Mouse (Mus musculus) MEL-GATA-1-ER (cell line): Measurements from ENCODE around the gene Retreg2.

Experiments used
- DNase-seq: peaks from one replicate; pipeline ENCODE4 v3.0.0-alpha.2; 2012; ENCODE audit warnings: low read depth; ENCODE audit errors: extremely low read depth

The Retreg2 gene

DNA sequence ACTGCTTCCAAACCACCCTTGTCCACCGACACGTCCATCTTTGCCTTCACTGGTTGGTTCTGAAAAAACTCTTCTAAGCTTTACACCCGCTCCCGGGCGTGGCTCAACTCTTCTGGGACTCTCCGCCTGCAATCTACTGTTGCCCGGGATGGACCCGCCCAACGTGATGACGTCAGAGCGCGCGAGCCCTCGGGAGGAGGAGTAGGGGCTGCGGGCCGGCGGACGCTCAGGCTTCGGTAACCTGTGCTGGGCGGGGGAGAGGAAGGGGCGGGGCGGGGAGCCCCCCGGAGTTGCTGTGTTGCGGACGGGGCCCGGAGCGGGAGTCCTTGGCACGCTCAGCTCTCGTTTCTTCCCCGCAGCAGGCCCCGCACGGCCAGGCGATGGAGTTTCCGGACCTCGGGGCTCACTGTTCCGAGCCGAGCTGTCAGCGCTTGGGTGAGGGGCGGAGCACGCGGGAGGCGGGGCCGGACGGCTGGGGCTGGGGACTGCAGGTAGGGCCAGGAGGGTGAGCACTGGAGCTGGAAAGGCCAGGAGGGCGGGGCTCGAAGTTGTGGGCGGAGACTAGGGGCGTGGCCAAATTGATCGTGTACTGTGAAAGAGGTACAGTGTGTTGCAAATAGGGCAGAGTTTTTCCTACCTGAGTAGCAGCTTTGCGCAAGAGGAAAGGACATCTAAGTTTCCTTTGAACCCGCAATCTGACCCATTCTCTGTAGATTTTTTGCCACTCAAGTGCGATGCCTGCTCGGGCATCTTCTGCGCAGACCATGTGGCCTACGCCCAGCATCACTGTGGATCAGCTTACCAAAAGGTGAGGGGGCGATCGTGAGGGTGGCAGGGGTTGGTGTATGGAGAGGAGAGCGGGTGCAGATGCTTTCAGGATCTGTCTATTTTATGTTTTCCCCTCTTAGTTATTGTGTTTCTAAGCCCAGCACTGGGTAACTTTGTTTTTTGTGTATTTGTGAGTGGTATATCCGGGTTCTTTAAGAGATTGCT is 26.2 kb downstream of the Retreg2 start, which contains the start of gene Zfand2b:
Gene Zfand2b (plus strand): TSS at position 175 of the 993 bp plus-strand sequence.
- peak; percentile 84 for DNase-seq

DNA sequence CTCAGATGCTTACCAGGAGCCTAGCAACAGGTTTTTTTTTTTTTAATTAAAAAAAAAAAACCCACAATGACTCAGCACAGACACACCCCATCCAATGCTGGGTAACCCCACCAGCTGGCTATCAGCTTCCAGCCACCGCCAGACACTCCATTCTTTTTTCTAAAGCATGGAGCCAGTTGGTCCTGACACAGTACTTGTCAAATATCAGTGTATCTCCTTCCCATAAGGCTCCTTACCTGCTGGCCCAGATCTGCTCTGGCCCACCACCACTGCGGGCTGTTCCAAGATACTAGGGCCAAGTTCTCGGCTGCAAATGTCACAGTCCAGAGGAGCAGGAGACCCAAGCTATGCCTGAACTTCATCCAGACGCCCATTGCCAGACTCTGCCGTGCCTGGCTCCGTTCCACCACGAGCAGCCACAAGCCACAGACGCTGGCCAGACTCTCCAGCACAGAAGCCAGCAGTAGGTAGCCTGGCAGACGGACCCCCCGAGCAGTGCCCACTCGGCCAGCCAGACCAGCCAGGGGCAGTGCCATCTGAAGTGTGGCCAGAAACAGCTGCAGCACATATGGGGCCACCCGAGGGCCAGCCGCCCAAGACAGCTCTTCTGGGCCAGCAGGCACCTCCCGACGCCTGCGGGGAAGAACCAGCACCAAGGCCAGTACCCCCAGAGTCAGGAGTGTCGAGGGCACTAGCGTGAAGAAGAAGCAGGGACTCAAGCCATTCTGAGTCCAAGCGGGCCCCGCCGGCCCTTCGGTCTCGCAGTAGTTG is 36.9 kb downstream of the Retreg2 start:
- peak; percentile 87 for DNase-seq

DNA sequence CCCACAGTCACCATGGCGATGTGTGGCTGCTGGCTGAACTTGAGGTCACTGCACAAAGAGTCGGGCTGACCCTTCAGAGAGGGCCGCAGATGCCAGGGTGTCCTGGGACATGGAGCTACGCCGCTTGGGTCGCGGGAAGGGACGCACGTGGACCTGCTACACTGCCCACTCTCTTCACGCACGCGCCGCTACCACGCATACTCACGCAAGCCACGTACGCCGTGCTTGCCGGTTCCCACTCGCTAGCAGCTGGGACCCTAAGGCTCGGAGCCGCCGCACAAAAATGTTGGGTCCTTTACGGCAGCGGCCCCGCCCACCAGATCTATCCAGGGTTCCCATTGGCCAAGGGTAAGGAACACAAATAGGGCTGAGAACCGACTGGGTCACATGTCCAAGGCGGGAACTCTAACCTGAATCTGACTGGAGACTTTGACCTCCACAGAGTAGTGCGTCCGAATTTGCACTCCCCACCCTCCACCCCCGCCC is 37.6 kb downstream of the Retreg2 start, which contains the start of gene Abcb6:
Gene Abcb6 (minus strand): TSS at position 288 of the 486 bp plus-strand sequence.
- peak; percentile 88 for DNase-seq

DNA sequence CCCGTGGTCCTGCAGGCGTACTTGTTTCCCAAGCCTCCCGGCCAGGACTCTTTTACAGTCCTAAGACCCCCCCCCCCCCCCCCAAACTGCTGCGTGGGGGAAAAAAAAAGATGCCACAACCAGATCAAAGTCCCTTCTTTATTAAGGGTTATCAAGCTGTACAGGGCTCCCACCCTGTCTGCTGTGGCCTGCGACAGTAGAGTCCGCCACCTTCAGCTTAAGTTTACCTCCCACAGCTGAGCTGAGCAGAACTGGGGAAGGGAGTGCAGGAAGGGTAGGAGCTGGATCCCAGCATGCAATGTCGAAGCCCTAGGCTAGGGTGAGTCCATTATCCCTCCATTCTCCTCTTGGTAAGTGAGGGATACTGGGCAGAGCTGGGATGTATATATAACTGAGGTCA is 38.2 kb downstream of the Retreg2 start:
- no peak for DNase-seq

DNA sequence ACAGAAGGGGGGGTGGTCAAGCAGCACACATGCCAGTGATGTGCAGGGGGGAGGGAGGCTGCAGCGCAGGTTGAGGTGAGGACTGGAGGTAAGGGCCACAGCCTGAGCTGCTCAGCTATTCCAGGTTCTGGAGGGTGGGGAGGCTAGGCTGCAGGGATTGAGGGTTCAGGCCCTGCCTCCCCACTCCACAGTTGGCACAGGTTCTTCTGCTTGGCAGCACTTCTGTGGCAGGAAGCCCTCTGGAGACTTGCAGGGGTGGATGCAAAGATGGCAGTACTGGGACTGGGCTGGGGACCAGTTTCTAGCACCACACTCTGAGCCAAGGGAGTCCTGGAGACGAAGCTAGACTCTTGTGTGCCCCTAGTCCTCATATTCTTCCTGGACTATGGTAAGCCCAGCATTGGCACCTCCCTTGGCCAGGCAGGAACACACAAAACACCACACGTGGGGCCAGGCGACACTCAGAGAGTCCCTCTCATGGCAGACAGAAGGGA is 38.8 kb downstream of the Retreg2 start:
- no peak for DNase-seq

DNA sequence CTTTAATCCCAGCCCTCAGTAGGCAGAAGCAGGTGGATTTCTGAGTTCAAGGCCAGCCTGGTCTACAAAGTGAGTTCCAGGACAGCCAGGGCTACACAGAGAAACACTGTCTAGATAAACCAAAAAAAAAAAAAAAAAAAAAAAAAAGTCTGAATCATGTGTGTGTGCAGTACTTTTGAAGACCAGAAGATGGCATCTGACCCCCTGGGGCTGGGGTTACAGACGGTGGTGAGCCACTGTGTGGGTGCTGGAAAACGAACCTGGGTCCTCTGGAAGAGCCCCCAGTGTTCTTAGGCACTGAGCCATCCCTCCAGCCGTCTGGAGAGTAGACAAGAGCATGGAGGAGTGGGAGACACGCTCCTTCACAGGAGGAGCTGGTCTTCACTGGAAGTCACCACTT is 39.6 kb downstream of the Retreg2 start:
- no peak for DNase-seq

DNA sequence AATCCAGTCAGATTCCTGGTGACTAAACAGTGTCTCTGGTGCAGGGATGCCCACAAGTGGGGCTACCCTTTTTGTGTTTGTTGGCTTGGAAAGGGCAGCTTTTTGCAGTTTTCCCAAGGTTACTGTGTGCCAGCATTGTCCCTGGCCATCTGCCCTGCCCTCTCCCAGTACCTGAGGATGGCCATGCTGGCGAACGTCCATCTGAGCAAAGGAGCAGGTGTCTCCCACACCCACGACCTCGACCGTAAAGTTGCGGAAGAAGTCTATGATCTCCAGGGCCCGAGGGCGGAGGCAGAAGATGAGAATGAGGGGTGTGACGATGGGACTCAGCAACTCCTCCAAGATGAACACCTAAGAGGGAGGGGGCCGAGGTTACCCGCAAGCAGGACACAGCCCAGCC is 42.9 kb downstream of the Retreg2 start:
- no peak for DNase-seq

DNA sequence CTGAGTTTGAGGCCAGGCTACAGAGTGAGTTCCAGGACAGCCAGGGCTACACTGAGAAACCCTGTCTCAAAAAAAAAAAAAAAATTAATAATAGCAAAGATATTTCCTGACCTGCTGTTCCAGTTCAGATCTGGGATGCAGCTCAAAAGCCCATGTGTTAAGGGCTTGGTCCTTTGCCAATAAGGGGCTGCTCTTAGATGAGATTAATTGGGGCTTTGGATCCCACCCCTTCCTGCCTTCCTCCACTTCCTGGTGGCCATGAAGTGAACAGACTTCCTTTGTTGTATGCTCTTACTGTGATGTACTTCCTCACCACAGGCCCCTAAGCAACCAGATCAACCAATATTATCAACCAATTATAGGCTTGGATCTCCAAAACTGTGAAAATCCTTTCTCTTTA is 44.5 kb downstream of the Retreg2 start:
- DNase-seq: no peak

DNA sequence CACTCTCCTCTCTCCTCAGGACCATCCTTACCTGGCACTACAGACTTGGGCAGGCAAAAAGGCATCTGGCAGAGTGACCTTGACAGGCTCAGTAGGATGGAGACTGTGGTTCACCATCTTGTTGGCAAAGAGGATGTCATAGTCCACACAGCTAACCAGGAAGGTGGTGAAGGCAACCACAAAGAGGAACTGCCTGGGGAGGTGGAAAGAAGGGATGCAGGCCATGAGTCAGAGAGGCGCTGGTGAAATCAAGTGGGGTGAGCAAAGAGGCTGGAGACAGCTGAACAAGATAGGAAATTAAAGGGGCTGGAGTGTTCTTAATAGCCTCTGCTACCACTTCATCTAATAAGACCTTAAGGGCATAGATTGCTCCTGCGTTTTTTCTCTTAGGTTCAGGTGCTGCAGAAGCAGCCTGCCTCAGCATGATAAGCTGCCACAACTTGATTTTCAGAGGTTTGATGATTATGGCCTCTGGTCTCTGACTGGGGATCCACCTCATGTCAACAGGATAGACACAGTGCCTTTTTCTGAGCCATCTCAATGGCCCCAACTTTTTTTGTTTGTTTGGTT is 45.4 kb downstream of the Retreg2 start:
- DNase-seq: peak; percentile 92

DNA sequence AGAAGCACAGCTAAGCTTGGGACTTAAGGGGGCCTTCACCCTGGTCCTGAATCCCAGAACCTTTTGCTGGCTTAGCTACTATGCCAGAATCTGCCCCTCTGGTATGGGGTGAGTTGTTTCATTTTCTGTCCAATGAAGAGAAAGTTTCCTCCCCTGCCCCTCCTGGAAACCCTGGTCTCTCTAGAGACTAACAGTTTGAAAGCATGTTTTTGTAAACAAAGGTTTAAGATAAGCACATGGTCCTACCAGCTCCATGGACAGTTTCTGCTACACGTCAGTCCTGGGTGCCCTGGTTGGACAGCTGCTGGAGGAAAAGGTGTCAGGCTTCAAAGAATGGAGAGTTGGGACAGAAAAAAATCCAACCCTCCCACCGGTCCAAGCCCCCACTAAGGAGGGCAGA is 48.0 kb downstream of the Retreg2 start:
- DNase-seq: no peak

DNA sequence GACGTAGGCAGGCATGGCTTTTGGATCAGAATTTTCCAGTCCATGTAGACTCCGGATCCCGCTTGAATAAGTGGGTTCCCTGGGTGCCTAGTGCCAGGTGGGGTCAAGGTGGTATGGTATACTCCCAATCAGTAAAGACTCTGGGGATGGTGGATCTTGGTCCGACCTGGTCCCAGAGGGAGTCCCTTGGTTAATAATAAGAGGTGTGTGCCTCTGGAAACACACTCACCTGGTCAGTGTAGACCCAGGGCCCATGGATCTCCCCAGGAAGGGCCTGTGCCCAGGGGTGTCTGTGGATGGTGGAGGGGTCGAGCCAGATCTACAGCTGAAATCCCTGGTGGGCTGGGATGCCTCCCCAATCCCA is 48.7 kb downstream of the Retreg2 start:
- no peak for DNase-seq

DNA sequence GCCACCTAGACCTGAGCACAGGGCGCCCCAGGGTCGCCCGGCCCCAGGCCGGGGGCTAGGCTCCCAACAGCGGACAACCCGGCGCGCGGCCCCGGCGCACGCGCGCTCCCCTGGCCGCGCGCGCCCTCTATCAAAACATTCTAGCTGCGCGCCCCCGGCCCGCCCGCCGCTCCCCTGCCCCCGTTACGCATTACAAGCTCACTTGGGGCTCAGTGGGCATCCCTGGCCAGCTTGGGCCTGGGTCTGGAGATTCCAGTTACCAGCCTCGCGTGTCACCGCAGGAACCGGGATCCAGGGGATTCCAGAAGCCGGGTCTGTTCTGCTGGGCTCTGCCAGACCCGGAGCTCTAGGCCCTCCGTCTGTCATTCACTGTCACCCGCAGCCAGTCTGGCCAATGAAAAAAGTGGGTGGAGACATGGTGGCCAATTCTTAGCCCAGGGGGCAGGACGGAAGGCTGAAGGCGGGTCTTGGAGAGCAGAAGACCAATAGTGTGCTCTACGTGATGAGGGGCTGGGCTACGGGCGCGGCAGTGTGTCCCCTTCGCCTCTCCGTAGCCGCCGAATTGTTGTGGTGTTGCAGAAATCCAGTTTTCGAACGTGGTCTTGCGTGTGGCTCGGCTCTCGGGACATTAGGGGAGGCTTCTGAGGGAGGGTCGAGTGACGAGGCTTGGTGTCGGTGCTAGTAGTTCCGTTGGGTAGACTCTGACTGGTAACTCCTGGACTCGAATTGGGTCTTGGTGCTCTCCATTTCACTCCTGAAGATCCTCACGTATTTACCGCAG is 49.2 kb downstream of the Retreg2 start, which contains the start of the genes Ankzf1 and Atg9a:
Gene Ankzf1 (plus strand): TSS at position 530 of the 781 bp plus-strand sequence.
Gene Atg9a (minus strand): TSS at position 575 of the 781 bp plus-strand sequence.
- peak; percentile 97 for DNase-seq

DNA sequence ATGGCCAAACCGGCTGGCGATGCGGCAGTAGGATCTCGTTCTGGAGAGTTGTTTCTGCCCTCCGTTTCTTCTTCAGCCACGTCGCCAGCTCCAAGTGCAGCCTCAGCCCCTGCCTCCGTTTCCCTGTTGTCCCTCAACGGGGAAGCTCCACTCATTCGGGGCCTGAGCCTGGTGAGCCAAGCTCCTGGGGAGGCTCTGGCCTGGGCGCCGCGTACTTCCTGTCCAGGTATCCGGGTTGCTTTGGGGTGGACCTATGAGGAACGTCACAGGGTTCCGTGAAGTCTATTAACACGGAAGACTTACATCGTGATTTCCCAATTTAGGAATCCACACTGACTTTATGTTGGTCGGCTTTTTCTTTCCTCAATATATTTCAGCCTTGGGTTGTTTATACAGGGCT is 49.9 kb downstream of the Retreg2 start:
- no peak for DNase-seq
